Mouse (Mus musculus) liver, embryonic 14.5 days (tissue): Measurements from ENCODE around the gene Ncbp3. TPM values are rescaled to one million over a fixed set of nuclear protein-coding genes. Genes with fewer than 3 reads are reported as not detected.

Source experiments
- ATAC-seq: fragments of 200-750 bp; cut with Nextera tagmentation; 2 replicates; pipeline ENCODE4 v1.8.0; 2017; ENCODE audit warnings: moderate number of reproducible peaks, mild to moderate bottlenecking, moderate library complexity; ENCODE audit not compliant: insufficient read depth
- DNase-seq, 3 experiments: peaks; one replicate each; pipeline ENCODE4 v3.0.0-alpha.2; 2012 to 2013; ENCODE audit warnings: low read depth in 3 of 3, low spot score in 3 of 3
- H3K27ac ChIP-seq: fragments of 300-500 bp; sonication (generic); 2 replicates; pipeline ENCODE4 v1.5.1; 2014; ENCODE audit warnings: moderate library complexity, mild to moderate bottlenecking, control low read depth, inconsistent platforms
- H3K27me3 ChIP-seq: fragments of 300-500 bp; sonication (generic); 2 replicates; pipeline ENCODE4 v1.6.1; 2014; ENCODE audit warnings: mild to moderate bottlenecking, low read length, moderate library complexity; ENCODE audit not compliant: control insufficient read depth, insufficient read depth
- H3K36me3 ChIP-seq: fragments of 300-500 bp; sonication (generic); replicated peaks from 2 replicates; pipeline ENCODE4 v1.6.1; 2014; ENCODE audit warnings: low read depth; ENCODE audit not compliant: control insufficient read depth, insufficient read depth
- H3K4me1 ChIP-seq, 2 experiments: fragments of 200-500 bp in 1 of 2; fragments of 300-500 bp in 1 of 2; sonication (generic) in 1 of 2; replicated peaks; 2 replicates each; pipeline ENCODE4 v1.6.1; 2012 to 2014; ENCODE audit warnings: antibody characterized with exemption in 1 of 2, inconsistent platforms in 1 of 2, low read length in 1 of 2; ENCODE audit not compliant: control insufficient read depth in 2 of 2, insufficient read depth in 2 of 2
- H3K4me2 ChIP-seq: fragments of 300-500 bp; sonication (generic); 2 replicates; pipeline ENCODE4 v1.6.1; 2014; ENCODE audit warnings: low read depth, mild to moderate bottlenecking, control low read depth, moderate library complexity
- H3K4me3 ChIP-seq, 2 experiments: fragments of 200-500 bp in 1 of 2; fragments of 300-500 bp in 1 of 2; sonication (generic) in 1 of 2; 2 replicates each; pipeline ENCODE4 v1.5.1; 2012 to 2014; ENCODE audit warnings: low read depth in 2 of 2, low read length in 2 of 2, mild to moderate bottlenecking in 2 of 2, control low read depth in 1 of 2, inconsistent platforms in 1 of 2, moderate library complexity in 1 of 2; ENCODE audit not compliant: insufficient read depth in 1 of 2
- H3K9ac ChIP-seq: fragments of 300-500 bp; sonication (generic); replicated peaks from 2 replicates; pipeline ENCODE4 v1.6.1; 2014; ENCODE audit warnings: mild to moderate bottlenecking, control low read depth, moderate library complexity
- H3K9me3 ChIP-seq: fragments of 300-500 bp; sonication (generic); 2 replicates; pipeline ENCODE4 v1.6.1; 2016; ENCODE audit warnings: low read length, mixed read lengths; ENCODE audit not compliant: control insufficient read depth
- CTCF ChIP-seq: IDR thresholded peaks from 2 replicates; pipeline ENCODE4 v1.5.1; 2016; ENCODE audit warnings: antibody characterized with exemption, low read depth, control low read depth
- EP300 ChIP-seq: IDR thresholded peaks from 2 replicates; pipeline ENCODE4 v1.6.1; 2016; ENCODE audit warnings: antibody characterized with exemption, low read depth
- WGBS: fragments of 180-500 bp; shearing (Covaris S2); extraction: QIAGEN DNeasy Blood & Tissue Kit; methylation state at CpG from one replicate; pipeline ENCODE4 v1.1.7; 2014; ENCODE audit not compliant: insufficient replicate concordance; 5-methylcytosine and 5-hydroxymethylcytosine counted together
- polyA plus RNA-seq, 2 experiments: library from polyadenylated mRNA; depleted of rRNA in 1 of 2; stranded (reverse) in 1 of 2; unstranded in 1 of 2; fragments of >200 nt; fragmentation: Nextera tagmentation in 1 of 2; extraction: Ambion mirVana in 1 of 2; gene quantifications; 2 replicates each; pipeline versions ENCODE4 v1.2.1 to v1.2.3; 2012 to 2014

Ncbp3 gene
- polyA plus RNA-seq, 2 experiments = 2.4 to 3.1 TPM

DNA sequence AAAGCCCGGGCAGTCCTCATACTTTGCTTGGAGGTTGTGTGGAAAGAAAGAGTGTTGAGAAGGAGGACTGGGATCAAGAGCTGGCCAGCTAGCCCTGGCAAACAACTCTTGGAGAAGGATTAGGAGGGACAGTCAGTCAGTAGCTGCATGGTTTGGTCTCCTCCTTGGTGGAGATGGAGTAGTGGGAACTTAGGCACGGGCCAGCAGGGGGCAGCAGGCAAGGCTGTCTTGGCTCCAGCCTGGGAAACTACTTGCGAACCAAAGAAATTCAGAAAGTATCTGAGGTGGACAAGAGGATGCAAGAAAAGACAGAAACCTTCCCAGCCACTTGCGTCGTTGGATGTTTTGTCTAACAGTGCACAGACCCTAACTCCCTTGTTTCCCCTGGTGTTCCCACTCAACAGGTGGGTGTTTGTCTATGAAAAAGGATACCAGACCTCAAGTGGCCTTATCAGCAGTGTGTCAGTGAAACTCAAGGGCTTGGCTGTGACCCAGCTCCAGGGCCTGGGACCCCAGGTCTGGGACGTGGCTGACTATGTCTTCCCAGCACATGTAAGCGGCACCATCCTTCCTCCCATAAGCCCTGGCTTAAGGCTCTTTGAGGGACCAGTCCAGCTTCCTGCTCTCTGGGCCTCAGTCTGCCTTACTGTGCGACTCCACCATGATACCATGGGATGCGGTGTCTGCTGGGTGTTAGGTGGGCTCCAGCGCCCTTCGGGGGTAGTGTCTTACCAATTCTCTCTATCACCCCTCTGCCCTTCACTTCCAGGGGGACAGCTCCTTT, 39.7 kb upstream of the Ncbp3 start:
- Histone ChIP-seq H3K4me2 (no peak overlapping the region), H3K27me3 (no peaks in the 10 kb centered on the region), H3K27ac (no peak overlapping the region), H3K36me3 (no peaks in the 10 kb centered on the region), H3K4me3 (no peak overlapping the region), H3K9ac (no peak overlapping the region), H3K9me3 (no peaks in the 10 kb centered on the region), H3K4me1 (no peaks in the 10 kb centered on the region)
- ATAC-seq = no peak
- TF ChIP-seq CTCF (peak; percentile 84), EP300 (no peak)
- WGBS = 61% methylated on average over 11 of the region's 11 CpGs
- DNase-seq = no peak

GRCm38 (mm10) chr11:73008826-73009225, 38.8 kb upstream of the Ncbp3 start:
- no peaks in the 10 kb centered on the region for H3K27me3 ChIP-seq
- no peak for ATAC-seq
- no peaks in the 10 kb centered on the region for H3K36me3 ChIP-seq
- H3K9me3 ChIP-seq = no peaks in the 10 kb centered on the region
- no peak for DNase-seq
- no peak overlapping the region for H3K4me3 ChIP-seq
- no peak overlapping the region for H3K9ac ChIP-seq
- no peak overlapping the region for H3K4me2 ChIP-seq
- H3K4me1 ChIP-seq = no peaks in the 10 kb centered on the region
- no peak for TF ChIP-seq CTCF
- H3K27ac ChIP-seq = no peak overlapping the region
- 57% methylated on average over 2 of the region's 2 CpGs for WGBS

DNA sequence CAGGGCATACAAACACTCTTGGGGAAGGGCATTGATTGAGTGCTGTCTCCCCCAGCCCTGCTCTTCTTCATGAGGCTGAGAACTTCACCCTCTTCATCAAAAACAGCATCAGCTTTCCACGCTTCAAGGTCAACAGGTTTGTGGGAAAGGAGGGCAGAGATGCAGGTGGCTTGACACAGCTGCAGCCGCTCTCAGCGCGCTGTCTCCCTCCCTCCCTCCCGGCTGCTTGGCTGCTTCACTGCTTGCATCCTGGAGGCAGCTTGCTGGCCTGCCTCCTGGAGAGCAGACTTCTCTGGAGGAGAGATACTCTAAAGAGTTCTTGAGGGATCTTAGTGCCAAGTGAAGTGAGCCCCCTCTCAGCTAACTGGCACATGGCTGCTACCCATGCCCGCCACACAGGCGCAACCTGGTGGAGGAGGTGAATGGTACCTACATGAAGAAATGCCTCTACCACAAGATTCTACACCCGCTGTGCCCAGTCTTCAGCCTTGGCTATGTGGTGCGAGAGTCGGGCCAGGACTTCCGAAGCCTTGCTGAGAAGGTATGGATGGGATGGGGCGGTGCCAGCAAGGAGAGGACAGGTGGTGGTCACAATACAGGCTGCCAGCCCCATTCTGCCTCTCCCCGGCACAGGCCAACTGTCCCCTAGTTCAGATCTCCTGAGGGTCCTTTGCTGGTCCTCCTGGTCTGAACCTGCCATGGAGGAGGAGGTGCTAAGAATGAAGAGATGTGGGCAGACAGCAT, 37.9 kb upstream of the Ncbp3 start:
- 65% methylated on average over 13 of the region's 13 CpGs for WGBS
- no peak overlapping the region for H3K27ac ChIP-seq
- no peak overlapping the region for H3K4me3 ChIP-seq
- H3K9ac ChIP-seq = no peak overlapping the region
- H3K36me3 ChIP-seq = no peaks in the 10 kb centered on the region
- no peak for DNase-seq
- TF ChIP-seq CTCF = no peak
- no peaks in the 10 kb centered on the region for H3K9me3 ChIP-seq
- no peaks in the 10 kb centered on the region for H3K4me1 ChIP-seq
- H3K4me2 ChIP-seq = no peak overlapping the region
- no peaks in the 10 kb centered on the region for H3K27me3 ChIP-seq
- no peak for ATAC-seq

- no peak for DNase-seq
- no peak for TF ChIP-seq EP300
- H3K4me2 ChIP-seq = no peak overlapping the region
Observed at GRCm38 (mm10) chr11:73013981-73014380, 33.6 kb upstream of the Ncbp3 start.

DNA sequence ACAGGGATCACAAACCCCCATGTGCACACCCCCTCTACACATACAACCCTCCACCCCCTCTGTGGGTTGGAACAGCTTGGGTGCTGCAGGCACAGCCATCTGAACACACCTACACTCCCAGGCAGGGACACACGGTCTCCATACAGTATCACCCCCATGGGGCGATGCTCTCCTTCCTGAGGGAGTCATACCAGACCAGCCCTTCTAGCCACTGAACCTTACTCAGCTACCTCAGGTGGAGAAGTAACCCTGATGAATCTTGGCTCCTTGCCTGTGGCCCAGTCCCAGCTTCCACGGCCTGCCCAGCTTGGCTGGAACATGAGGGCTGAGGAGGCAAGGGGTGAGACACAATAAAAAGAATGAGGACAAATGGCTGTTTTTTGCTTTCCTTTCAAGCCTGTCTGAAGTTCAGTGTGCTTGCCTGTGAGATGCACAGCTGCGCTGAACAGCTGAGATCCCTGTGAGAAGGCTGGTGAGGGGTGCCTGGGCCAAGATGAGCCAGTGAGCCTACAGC, 32.7 kb upstream of the Ncbp3 start:
- WGBS = 76% methylated on average over 4 of the region's 4 CpGs
- Histone ChIP-seq H3K9me3 (no peaks in the 10 kb centered on the region), H3K36me3 (no peaks in the 10 kb centered on the region), H3K4me1 (peaks cover 0 to 2% of the 10 kb centered on the region in 2 experiments; a peak in 1 of 4 replicates), H3K4me3 (no peak overlapping the region), H3K27ac (no peak overlapping the region), H3K4me2 (no peak overlapping the region), H3K27me3 (peaks cover 20% of the 10 kb centered on the region), H3K9ac (no peak overlapping the region)
- DNase-seq (no peak), ATAC-seq (no peak)
- no peak for TF ChIP-seq CTCF
- no peak for TF ChIP-seq EP300

More at GRCm38 (mm10) chr11:73013981-73014380, 33.6 kb upstream of the Ncbp3 start:
- 67% methylated on average over 5 of the region's 5 CpGs for WGBS
- no peak overlapping the region for H3K27ac ChIP-seq
- H3K36me3 ChIP-seq = no peaks in the 10 kb centered on the region
- no peaks in the 10 kb centered on the region for H3K9me3 ChIP-seq
- no peak for ATAC-seq
- 0 out of 4 replicates have a peak, but pooled peaks cover 0 to 2% of the 10 kb centered on the region in 2 experiments for H3K4me1 ChIP-seq
- peaks cover 11% of the 10 kb centered on the region for H3K27me3 ChIP-seq
- H3K4me3 ChIP-seq = no peak overlapping the region
- no peak overlapping the region for H3K9ac ChIP-seq
